Mouse (Mus musculus): Measurements from ENCODE around the gene Zmiz1. TPM values are rescaled to one million over a fixed set of nuclear protein-coding genes. Genes with fewer than 3 reads are reported as not detected.

The Zmiz1 gene
- 10 to 100 TPM; 27.4 to 34.5 TPM for total RNA-seq (2021)
- long read RNA-seq, experiment 1, partial matches to known transcripts = 12 of 28 reads
- long read RNA-seq, experiment 1, other reads (novel, unspliced or antisense) = 16 of 28 reads
- long read RNA-seq, experiment 2, partial matches to known transcripts = 13 of 15 reads
- long read RNA-seq, experiment 2, other reads (novel, unspliced or antisense) = 2 of 15 reads

- intact Hi-C loops (cut with DNase I) = loop anchor here (1.0 to 10.0 kb wide), 4 partner anchors 87 to 964 kb away; no protein-coding TSS in a partner anchor
- Histone ChIP-seq H3K27ac (peak within 1 kb of the TSS; percentile 95), H3K4me3 (peak within 1 kb of the TSS; percentile 99)
- DNase-seq = peak; percentile 93
- no peak for TF ChIP-seq CTCF (IDR thresholded peaks at IDR 0.05)
These were observed at the start of gene Zmiz1 for GRCm38 (mm10) chr14:25459016-25459393. Gene Zmiz1, plus strand, starts transcription at chr14:25459185.

GRCm38 (mm10) chr14:25411848-25412527 is 47.0 kb upstream of the Zmiz1 start:
- intact Hi-C loops (cut with DNase I) = no loop called here
- H3K4me3 ChIP-seq = no peak overlapping the region
- no peak for DNase-seq
- no peak for TF ChIP-seq CTCF (IDR thresholded peaks at IDR 0.05)
- H3K27ac ChIP-seq = no peak overlapping the region

GRCm38 (mm10) chr14:25412811-25413210 is 46.2 kb upstream of the Zmiz1 start:
- no peak for TF ChIP-seq CTCF (IDR thresholded peaks at IDR 0.05)
- intact Hi-C loops (cut with DNase I) = no loop called here
- no peak overlapping the region for H3K27ac ChIP-seq
- no peak overlapping the region for H3K4me3 ChIP-seq
- no peak for DNase-seq

GRCm38 (mm10) chr14:25413510-25413909 is 45.5 kb upstream of the Zmiz1 start:
- intact Hi-C loops (cut with DNase I) = no loop called here
- no peak overlapping the region for H3K4me3 ChIP-seq
- no peak for DNase-seq
- no peak overlapping the region for H3K27ac ChIP-seq
- TF ChIP-seq CTCF (IDR thresholded peaks at IDR 0.05) = no peak

GRCm38 (mm10) chr14:25414115-25414514 is 44.9 kb upstream of the Zmiz1 start:
- intact Hi-C loops (cut with DNase I) = no loop called here
- H3K4me3 ChIP-seq = no peak overlapping the region
- no peak for TF ChIP-seq CTCF (IDR thresholded peaks at IDR 0.05)
- H3K27ac ChIP-seq = no peak overlapping the region
- no peak for DNase-seq

GRCm38 (mm10) chr14:25420001-25420690 is 38.8 kb upstream of the Zmiz1 start:
- Histone ChIP-seq H3K4me3 (no peak overlapping the region), H3K27ac (no peak overlapping the region)
- TF ChIP-seq CTCF (IDR thresholded peaks at IDR 0.05) = no peak
- DNase-seq = no peak
- intact Hi-C loops (cut with DNase I) = no loop called here

GRCm38 (mm10) chr14:25420987-25421386 is 38.0 kb upstream of the Zmiz1 start:
- DNase-seq = peak; percentile 65
- Histone ChIP-seq H3K4me3 (no peak overlapping the region), H3K27ac (no peak overlapping the region)
- intact Hi-C loops (cut with DNase I) = no loop called here
- no peak for TF ChIP-seq CTCF (IDR thresholded peaks at IDR 0.05)

- intact Hi-C loops (cut with DNase I) = no loop called here
- TF ChIP-seq CTCF (IDR thresholded peaks at IDR 0.05) = no peak
- H3K27ac ChIP-seq = no peak overlapping the region
- H3K4me3 ChIP-seq = no peak overlapping the region
- DNase-seq = peak; percentile 39
These were observed 37.4 kb upstream of the Zmiz1 start for GRCm38 (mm10) chr14:25421596-25422001.

- no peak for TF ChIP-seq CTCF (IDR thresholded peaks at IDR 0.05)
- DNase-seq = no peak
- Histone ChIP-seq H3K4me3 (no peak overlapping the region), H3K27ac (no peak overlapping the region)
- intact Hi-C loops (cut with DNase I) = no loop called here
These were observed 36.0 kb upstream of the Zmiz1 start for GRCm38 (mm10) chr14:25422946-25423345.

- no peak for DNase-seq
- Histone ChIP-seq H3K4me3 (no peak overlapping the region), H3K27ac (no peak overlapping the region)
- no peak for TF ChIP-seq CTCF (IDR thresholded peaks at IDR 0.05)
- intact Hi-C loops (cut with DNase I) = no loop called here
These were observed 35.1 kb upstream of the Zmiz1 start for GRCm38 (mm10) chr14:25423721-25424443.

- H3K4me3 ChIP-seq = no peak overlapping the region
- H3K27ac ChIP-seq = no peak overlapping the region
- no peak for TF ChIP-seq CTCF (IDR thresholded peaks at IDR 0.05)
- intact Hi-C loops (cut with DNase I) = no loop called here
- no peak for DNase-seq
These were observed 20.7 kb upstream of the Zmiz1 start for GRCm38 (mm10) chr14:25438255-25438654.

- DNase-seq = no peak
- intact Hi-C loops (cut with DNase I) = no loop called here
- TF ChIP-seq CTCF (IDR thresholded peaks at IDR 0.05) = no peak
- no peak overlapping the region for H3K4me3 ChIP-seq
- H3K27ac ChIP-seq = no peak overlapping the region
These were observed 18.9 kb upstream of the Zmiz1 start for GRCm38 (mm10) chr14:25440116-25440515.

GRCm38 (mm10) chr14:25440777-25441176 is 18.2 kb upstream of the Zmiz1 start:
- no peak overlapping the region for H3K27ac ChIP-seq
- no peak overlapping the region for H3K4me3 ChIP-seq
- intact Hi-C loops (cut with DNase I) = no loop called here

More at GRCm38 (mm10) chr14:25440777-25441176, 18.2 kb upstream of the Zmiz1 start:
- DNase-seq = no peak
- no peak for TF ChIP-seq CTCF (IDR thresholded peaks at IDR 0.05)

Measured in gastrocnemius, adult 2 months (tissue).